19 mouse cellular contexts compared by ENCODE assay signal in the genomic region with DNA sequence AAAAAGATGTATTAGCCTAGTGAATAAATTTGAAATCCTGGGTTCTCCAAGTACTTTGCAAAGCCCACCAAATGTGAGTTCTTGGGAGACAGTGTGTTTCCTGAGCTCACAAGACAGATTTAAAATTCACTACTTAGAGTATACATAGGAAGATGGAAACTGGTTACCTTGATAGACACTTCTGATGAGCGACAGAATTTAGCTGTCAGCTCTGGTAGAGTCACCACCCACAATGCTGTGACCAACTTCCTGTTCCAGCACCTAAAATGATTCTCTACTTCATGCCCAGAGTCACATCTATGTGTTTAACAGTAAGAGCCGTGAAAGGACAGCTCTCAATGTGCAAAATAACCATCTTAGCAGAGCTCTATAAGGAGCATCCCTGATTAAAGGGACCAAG.
"Had no signal": no experiment of that assay in that cellular context is flagged by ENCODE, and none has a peak within 500 bp of the region (broad histone marks: within the 10 kb centered on the region; RNA-seq: fewer than 3 reads in every experiment).

No protein-coding gene starts in this region.

- ATAC-seq: liver, embryonic 12.5 days had no signal

- H3K36me3 ChIP-seq: kidney, embryonic 15.5 days; limb, embryonic 13.5 days; liver, embryonic 12.5 days; liver, embryonic 15.5 days; lung, embryonic 15.5 days; neural tube, embryonic 13.5 days had no signal

- H3K4me3 ChIP-seq: kidney, embryonic 15.5 days; limb, embryonic 13.5 days; liver, embryonic 12.5 days; liver, embryonic 15.5 days; lung, embryonic 15.5 days; neural tube, embryonic 13.5 days had no signal

- H3K27me3 ChIP-seq: kidney, embryonic 15.5 days; lung, embryonic 15.5 days had no signal

- H3K27ac ChIP-seq: kidney, embryonic 15.5 days; limb, embryonic 13.5 days; liver, embryonic 12.5 days; liver, embryonic 15.5 days; lung, embryonic 15.5 days; neural tube, embryonic 13.5 days; stomach, postnatal 0 days had no signal

- H3K4me2 ChIP-seq: kidney, embryonic 15.5 days; limb, embryonic 13.5 days; liver, embryonic 12.5 days; liver, embryonic 15.5 days; lung, embryonic 15.5 days; midbrain, embryonic 11.5 days; neural tube, embryonic 13.5 days had no signal

- H3K9me3 ChIP-seq: kidney, embryonic 15.5 days; limb, embryonic 13.5 days; liver, embryonic 12.5 days; liver, embryonic 15.5 days; lung, embryonic 15.5 days; neural tube, embryonic 13.5 days had no signal

- DNase-seq: kidney, adult 11 months; kidney, adult 8-10 months; kidney, postnatal 10 days; kidney, postnatal 36 days; left cerebral cortex, postnatal 4 days; liver; lung, adult 18-20 months; lung, postnatal 10 days; lung, postnatal 36 days; midbrain, embryonic 14.5 days; thymus, postnatal 36 days had no signal

- H3K9ac ChIP-seq: kidney, embryonic 15.5 days; limb, embryonic 13.5 days; liver, embryonic 12.5 days; liver, embryonic 15.5 days; lung, embryonic 15.5 days; neural tube, embryonic 13.5 days had no signal
